Mouse (Mus musculus) forebrain, embryonic 16.5 days (tissue): ENCODE measurements around the gene Zfp398. TPM values are rescaled to one million over a fixed set of nuclear protein-coding genes. Genes with fewer than 3 reads are reported as not detected.

ENCODE experiments used
- ATAC-seq: fragments of 200-750 bp; cut with Nextera tagmentation; 2 replicates; pipeline ENCODE4 v1.8.0; 2017; ENCODE audit warnings: mild to moderate bottlenecking, moderate library complexity
- H3K27ac ChIP-seq: fragments of 300-500 bp; sonication (generic); 2 replicates; pipeline ENCODE4 v1.5.1; 2014; ENCODE audit warnings: low read length, control low read depth
- H3K27me3 ChIP-seq: fragments of 300-500 bp; sonication (generic); replicated peaks from 2 replicates; pipeline ENCODE4 v1.6.1; 2014; ENCODE audit warnings: low read length; ENCODE audit not compliant: control insufficient read depth, insufficient read depth
- H3K36me3 ChIP-seq: fragments of 300-500 bp; sonication (generic); 2 replicates; pipeline ENCODE4 v1.6.1; 2014; ENCODE audit not compliant: control insufficient read depth, insufficient read depth
- H3K4me1 ChIP-seq: fragments of 300-500 bp; sonication (generic); replicated peaks from 2 replicates; pipeline ENCODE4 v1.6.1; 2014; ENCODE audit warnings: low read length; ENCODE audit not compliant: control insufficient read depth, insufficient read depth
- H3K4me2 ChIP-seq: fragments of 300-500 bp; sonication (generic); 2 replicates; pipeline ENCODE4 v1.6.1; 2014; ENCODE audit warnings: mild to moderate bottlenecking, low read length, control low read depth
- H3K4me3 ChIP-seq: fragments of 300-500 bp; sonication (generic); replicated peaks from 2 replicates; pipeline ENCODE4 v1.5.1; 2014; ENCODE audit warnings: mild to moderate bottlenecking, low read length, control low read depth
- H3K9ac ChIP-seq: fragments of 300-500 bp; sonication (generic); replicated peaks from 2 replicates; pipeline ENCODE4 v1.6.1; 2014; ENCODE audit warnings: low read depth, low read length, control low read depth
- H3K9me3 ChIP-seq: fragments of 300-500 bp; sonication (generic); 2 replicates; pipeline ENCODE4 v1.6.1; 2016; ENCODE audit warnings: low read length; ENCODE audit not compliant: control insufficient read depth
- WGBS: fragments of 180-500 bp; shearing (Covaris S2); extraction: QIAGEN DNeasy Blood & Tissue Kit; methylation state at CpG from one replicate; pipeline ENCODE4 v1.1.7; 2014; 5-methylcytosine and 5-hydroxymethylcytosine counted together
- polyA plus RNA-seq: library from polyadenylated mRNA; unstranded; fragments of >200 nt; fragmentation: Nextera tagmentation; extraction: Ambion mirVana; gene quantifications from 2 replicates; pipeline ENCODE4 v1.2.1, GENCODE M21; 2015

Gene Zfp398
- polyA plus RNA-seq, 1 experiment from 2014 or later = 18.7 TPM

DNA sequence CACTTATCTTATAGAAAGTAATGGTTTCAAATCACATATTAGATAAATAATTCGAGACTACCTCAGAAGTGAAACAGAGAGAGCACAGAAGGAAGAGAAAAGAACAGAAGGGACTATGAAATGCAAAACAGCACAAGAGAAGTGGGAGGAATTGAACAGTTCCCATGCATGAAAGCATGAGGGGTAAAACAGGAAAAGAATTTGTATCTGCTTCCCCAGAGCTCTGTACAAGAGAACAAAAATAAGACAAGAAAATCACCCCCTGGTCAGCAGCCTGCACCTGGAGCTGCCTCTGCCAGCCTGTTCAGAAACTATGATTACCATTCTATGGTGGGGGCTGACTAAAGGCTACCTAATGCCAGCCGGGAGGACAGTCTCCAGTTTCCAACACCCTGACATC lies 28.0 kb upstream of the Zfp398 start:
- Histone ChIP-seq H3K4me2 (no peak overlapping the region), H3K4me1 (peaks cover 29% of the 10 kb centered on the region), H3K4me3 (no peak overlapping the region), H3K27ac (no peak overlapping the region), H3K9ac (no peak overlapping the region), H3K9me3 (no peaks in the 10 kb centered on the region), H3K36me3 (peaks cover 40% of the 10 kb centered on the region), H3K27me3 (no peaks in the 10 kb centered on the region)
- 94% methylated on average over 2 of the region's 2 CpGs for WGBS
- no peak for ATAC-seq

DNA sequence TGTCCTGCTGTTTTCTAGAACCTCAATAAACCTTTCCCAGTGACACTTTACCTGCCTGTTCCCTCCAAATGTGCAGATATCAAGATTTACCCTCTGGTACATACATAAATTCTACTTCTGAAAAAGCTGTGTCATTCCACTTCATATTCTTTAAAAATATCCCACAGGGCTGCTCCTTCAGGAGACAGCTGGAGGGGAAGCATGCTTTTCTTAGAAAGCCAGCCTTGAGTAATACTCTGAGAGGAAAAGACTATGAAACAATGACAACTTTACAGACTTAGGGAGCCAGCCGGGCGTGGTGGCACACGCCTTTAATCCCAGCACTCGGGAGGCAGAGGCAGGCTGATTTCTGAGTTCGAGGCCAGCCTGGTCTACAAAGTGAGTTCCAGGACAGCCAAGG lies 26.9 kb upstream of the Zfp398 start:
- H3K4me1 ChIP-seq = peaks cover 29% of the 10 kb centered on the region
- 87% methylated on average over 5 of the region's 5 CpGs for WGBS
- H3K4me3 ChIP-seq = no peak overlapping the region
- H3K9ac ChIP-seq = no peak overlapping the region
- H3K4me2 ChIP-seq = no peak overlapping the region
- H3K9me3 ChIP-seq = no peaks in the 10 kb centered on the region
- no peak overlapping the region for H3K27ac ChIP-seq
- H3K36me3 ChIP-seq = peaks cover 30% of the 10 kb centered on the region
- H3K27me3 ChIP-seq = no peaks in the 10 kb centered on the region
- ATAC-seq = no peak

DNA sequence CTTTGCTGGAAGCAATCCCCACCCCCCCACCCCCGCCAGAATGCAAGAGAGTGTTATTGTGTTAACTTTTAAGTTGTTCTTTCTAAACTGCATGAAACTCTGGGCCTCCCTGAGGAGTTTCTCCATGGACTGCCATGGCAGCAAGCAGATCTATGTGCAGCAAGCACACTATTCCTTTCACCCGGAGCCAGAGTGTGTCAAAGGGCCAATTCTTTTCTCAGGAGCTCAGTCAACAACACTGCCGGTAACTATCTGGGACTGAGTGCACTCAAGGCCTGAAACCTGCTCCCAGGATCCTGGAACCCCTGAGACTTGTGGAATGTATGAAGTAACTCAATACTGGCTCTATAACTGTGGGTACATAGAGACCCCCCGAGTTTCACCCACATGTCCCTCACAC lies 26.4 kb upstream of the Zfp398 start:
- H3K4me3 ChIP-seq = no peak overlapping the region
- H3K4me2 ChIP-seq = no peak overlapping the region
- H3K4me1 ChIP-seq = peaks cover 29% of the 10 kb centered on the region
- no peak for ATAC-seq
- no peaks in the 10 kb centered on the region for H3K9me3 ChIP-seq
- no peak overlapping the region for H3K9ac ChIP-seq
- 68% methylated on average over 4 of the region's 4 CpGs for WGBS
- H3K36me3 ChIP-seq = peaks cover 25% of the 10 kb centered on the region
- H3K27ac ChIP-seq = no peak overlapping the region
- no peaks in the 10 kb centered on the region for H3K27me3 ChIP-seq

DNA sequence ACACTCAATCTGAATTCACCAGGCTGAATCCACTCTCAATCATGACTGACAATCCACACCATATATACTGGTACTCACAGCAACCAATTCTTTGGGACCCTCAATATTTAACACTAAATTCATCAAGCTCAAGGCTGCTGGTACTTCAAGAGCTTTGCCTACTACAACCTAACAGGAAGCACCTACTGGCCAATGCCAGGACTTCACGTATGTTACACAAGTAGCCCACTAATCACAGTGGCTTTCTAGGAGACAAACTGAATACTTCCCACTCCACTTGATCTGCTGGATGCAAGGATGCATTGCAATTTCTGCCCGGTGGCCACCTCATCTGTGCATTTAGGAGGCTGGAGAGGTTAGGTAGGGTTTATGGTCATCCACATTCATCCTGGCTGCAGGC lies 25.3 kb upstream of the Zfp398 start:
- no peaks in the 10 kb centered on the region for H3K9me3 ChIP-seq
- H3K4me2 ChIP-seq = no peak overlapping the region
- H3K27me3 ChIP-seq = no peaks in the 10 kb centered on the region
- no peak for ATAC-seq
- H3K4me1 ChIP-seq = peaks cover 29% of the 10 kb centered on the region
- 78% methylated on average over 2 of the region's 2 CpGs for WGBS
- H3K36me3 ChIP-seq = peaks cover 14% of the 10 kb centered on the region; the same call in 1 of the 2 replicates
- H3K9ac ChIP-seq = no peak overlapping the region
- no peak overlapping the region for H3K4me3 ChIP-seq
- H3K27ac ChIP-seq = no peak overlapping the region

DNA sequence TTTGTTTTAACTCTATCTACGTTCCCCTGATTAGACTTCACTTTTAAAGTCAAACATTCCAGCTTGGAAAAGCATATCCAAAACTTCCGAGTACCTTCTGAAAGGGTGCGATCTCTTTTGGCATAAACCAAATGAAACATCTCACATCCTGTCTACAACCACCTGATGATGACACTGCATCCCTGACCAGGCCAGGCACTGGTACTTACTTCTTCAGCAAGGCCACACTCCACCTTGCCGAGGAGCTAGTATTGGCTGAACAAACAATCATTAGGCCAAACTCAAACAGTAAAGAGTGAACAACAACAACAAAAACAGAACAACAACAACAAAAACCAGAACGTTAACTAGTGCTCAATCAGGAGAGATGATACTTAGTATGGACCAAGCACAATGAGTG lies 24.1 kb upstream of the Zfp398 start:
- WGBS = 59% methylated on average over 5 of the region's 5 CpGs
- Histone ChIP-seq H3K27me3 (no peaks in the 10 kb centered on the region), H3K27ac (no peak overlapping the region), H3K4me2 (peak overlapping the region; percentile 82), H3K4me3 (peak overlapping the region; percentile 89), H3K4me1 (peaks cover 29% of the 10 kb centered on the region), H3K36me3 (peaks cover 5% of the 10 kb centered on the region; the same call in 1 of the 2 replicates), H3K9ac (no peak overlapping the region; the same call in 1 of the 2 replicates), H3K9me3 (no peaks in the 10 kb centered on the region)
- ATAC-seq = no peak

DNA sequence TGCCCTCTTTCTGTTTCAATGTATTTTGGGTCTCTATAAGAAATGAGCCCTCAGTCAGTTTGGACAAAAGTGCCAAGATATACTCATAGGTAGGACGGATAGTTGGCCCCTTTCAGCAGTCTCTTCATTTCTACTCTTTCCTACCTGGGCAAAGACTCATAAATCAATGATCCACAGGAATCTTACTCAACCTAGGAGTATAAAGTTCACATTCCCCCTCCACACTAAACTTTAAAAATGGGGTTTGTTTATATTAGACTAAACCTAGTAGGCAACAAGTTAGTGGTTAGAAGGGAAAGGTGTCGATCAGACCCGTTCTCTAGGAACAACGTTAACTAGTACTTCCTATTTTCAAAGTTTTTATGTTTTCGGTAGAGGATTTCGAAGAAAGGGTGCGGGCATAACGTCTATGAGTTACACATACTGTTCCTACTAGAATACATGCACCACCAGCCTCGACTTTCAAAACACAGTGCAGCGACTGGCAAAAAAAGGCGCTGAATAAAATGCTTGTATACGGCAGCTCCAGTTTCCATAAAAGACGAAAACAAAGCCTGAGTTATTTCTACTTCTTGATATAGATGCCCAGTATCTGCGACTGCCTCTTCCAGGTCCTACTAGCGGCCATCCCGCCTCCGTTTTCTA lies 23.1 kb upstream of the Zfp398 start:
- peak overlapping the region; percentile 89 for H3K4me3 ChIP-seq
- H3K4me1 ChIP-seq = peaks cover 29% of the 10 kb centered on the region
- H3K4me2 ChIP-seq = peak overlapping the region; percentile 82
- no peaks in the 10 kb centered on the region for H3K9me3 ChIP-seq
- H3K36me3 ChIP-seq = no peaks in the 10 kb centered on the region; the same call in 1 of the 2 replicates
- under 1% methylated on average over 17 of the region's 17 CpGs for WGBS
- H3K27ac ChIP-seq = peak overlapping the region; percentile 89
- ATAC-seq = no peak
- H3K9ac ChIP-seq = peak overlapping the region; percentile 86
- no peaks in the 10 kb centered on the region for H3K27me3 ChIP-seq

DNA sequence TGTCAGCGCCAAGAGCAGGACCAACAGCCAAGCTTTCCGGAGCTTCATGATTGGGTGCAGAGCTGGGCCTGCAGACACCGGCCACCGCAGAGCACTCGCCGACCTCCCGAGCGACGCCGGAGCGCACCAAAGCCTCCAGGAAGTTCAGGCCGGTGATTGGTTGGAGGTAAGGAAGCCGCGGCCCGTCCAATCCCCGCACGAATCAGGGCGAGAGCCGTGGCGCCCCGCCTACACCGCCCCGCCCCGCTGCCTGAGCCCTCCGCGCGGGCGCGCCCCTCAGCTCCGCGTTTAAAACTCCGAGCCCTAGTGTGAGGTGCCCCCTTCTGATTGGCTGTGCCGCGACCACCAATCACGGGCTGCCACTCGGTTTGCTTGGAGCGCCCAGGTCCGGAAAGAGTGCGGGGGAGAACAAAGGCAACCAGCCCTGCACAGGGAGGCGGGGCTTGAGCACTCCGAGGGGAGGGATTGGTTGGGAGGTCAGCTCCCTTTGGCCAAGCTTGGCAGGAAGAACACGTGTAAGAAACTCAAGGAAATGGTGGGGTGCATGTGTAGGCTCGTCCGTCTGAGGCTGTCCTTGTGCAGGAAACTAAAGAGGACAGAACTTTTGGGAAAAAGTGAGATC lies 22.1 kb upstream of the Zfp398 start, which contains the start of gene Pdia4:
Gene Pdia4, minus strand, starts transcription at position 174 of the 622 bp plus-strand sequence.
- H3K9ac ChIP-seq = peak within 1 kb of the TSS; percentile 86
- peak; percentile 99 for ATAC-seq
- H3K27ac ChIP-seq = peak within 1 kb of the TSS; percentile 89
- peaks cover 2% of the 10 kb centered on the region for H3K36me3 ChIP-seq
- H3K4me3 ChIP-seq = peak within 1 kb of the TSS; percentile 89
- peaks cover 29% of the 10 kb centered on the region for H3K4me1 ChIP-seq
- no peaks in the 10 kb centered on the region for H3K9me3 ChIP-seq
- under 1% methylated on average over 44 of the region's 44 CpGs for WGBS
- H3K27me3 ChIP-seq = no peaks in the 10 kb centered on the region
- H3K4me2 ChIP-seq = peak within 1 kb of the TSS; percentile 82

DNA sequence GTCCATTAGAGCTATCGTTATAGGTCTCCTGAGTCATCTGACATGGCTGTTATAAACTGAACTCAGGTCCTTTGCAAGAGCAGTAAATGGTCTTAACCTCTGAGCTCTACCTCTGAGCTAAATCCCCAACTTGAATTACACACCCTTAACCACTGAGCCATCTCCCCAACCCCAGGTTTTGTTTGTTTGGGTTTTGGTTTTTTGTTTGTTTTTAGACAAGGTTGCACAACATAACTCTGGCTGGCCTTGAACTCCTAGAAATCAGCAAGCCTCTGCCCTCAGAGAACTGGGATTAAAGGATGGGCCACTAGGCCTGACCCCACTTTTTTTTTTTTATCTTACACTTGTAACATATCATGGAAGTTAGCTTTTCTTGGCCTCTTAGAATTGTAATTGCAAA lies 19.3 kb upstream of the Zfp398 start:
- H3K27me3 ChIP-seq = no peaks in the 10 kb centered on the region
- 94% methylated on average over 1 of the region's 1 CpGs for WGBS
- no peak overlapping the region for H3K4me3 ChIP-seq
- no peaks in the 10 kb centered on the region for H3K9me3 ChIP-seq
- no peak for ATAC-seq
- peaks cover 11% of the 10 kb centered on the region for H3K4me1 ChIP-seq
- H3K36me3 ChIP-seq = peaks cover 19% of the 10 kb centered on the region
- no peak overlapping the region for H3K9ac ChIP-seq
- H3K4me2 ChIP-seq = no peak overlapping the region
- H3K27ac ChIP-seq = no peak overlapping the region

DNA sequence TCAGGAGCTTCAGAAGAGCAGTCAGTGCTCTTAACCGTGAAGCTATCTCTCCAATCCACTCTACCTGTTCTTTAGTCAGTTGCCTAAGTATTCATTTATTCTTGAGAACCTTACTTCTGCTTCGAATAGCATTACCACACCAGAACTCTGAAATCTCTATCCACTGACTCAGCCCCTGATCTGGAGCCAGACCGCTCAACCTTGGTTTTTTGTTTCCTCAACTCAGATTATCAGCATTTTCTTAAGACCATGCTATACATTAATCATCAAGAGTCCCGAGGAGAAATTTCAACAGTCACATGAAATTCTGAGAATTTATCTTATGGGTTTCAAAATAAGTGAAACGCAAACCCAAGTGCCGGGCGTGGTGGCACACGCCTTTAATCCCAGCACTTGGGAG lies 16.7 kb upstream of the Zfp398 start:
- no peak for ATAC-seq

More for the DNA sequence above, 16.7 kb upstream of the Zfp398 start:
- no peaks in the 10 kb centered on the region for H3K4me1 ChIP-seq
- WGBS = 95% methylated on average over 8 of the region's 8 CpGs
- H3K36me3 ChIP-seq = peaks cover 29% of the 10 kb centered on the region
- H3K9ac ChIP-seq = no peak overlapping the region
- no peaks in the 10 kb centered on the region for H3K27me3 ChIP-seq
- no peak overlapping the region for H3K4me2 ChIP-seq
- H3K9me3 ChIP-seq = no peaks in the 10 kb centered on the region
- H3K27ac ChIP-seq = no peak overlapping the region
- H3K4me3 ChIP-seq = no peak overlapping the region
